Mouse (Mus musculus): ENCODE measurements around the gene Cyb561.

Gene Cyb561

DNA sequence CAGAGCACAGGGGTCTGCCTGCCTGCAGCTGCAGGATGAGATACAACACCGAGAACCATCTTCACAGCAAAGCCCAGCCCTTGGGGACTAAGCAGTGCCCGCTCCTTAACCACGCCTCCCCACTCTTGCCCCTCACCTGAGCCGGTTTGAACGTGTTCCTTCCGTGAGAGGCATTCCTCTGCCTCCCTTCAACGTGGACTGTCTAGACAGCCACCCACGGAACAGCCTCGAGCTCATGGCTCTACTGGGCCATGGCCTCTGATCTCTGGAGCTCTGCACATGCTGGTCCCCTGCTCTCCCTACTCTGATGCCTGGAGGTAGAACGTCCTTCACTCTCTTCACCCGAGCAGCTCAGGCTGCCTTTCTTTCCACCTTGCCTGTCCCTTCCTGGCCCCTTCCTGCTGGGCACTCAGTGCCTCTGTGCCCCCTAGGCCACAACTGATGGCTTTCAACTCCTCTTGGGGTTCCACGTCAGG is at the start of gene Cyb561:
TSS of gene Cyb561 (minus strand) at position 426 of the 476 bp plus-strand sequence.
- DNase-seq: no peak

GRCm38 (mm10) chr11:106001718-106002117 is 48.6 kb upstream of the Cyb561 start:
- DNase-seq: peak; percentile 34 to 39

DNA sequence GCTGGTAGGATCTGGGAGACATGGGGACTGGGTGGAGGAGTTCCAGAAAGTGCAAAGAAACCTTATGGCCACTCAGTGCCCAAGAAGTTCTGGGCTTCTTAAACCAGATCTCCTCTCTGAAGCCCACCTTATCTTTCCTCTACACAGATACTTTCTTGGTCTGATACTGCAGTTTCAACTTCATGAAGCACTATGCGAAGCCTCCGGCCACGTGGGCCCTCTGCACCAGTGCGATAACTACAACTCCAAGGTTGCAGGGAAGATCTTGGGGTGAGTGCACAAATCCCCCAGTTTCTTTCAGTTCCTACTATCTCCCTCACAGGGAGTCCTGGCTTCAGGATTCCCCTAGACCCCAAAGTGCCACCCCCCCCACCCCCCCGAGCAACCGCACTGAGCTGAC is 46.9 kb upstream of the Cyb561 start:
- DNase-seq: no peak

GRCm38 (mm10) chr11:105994375-105994774 is 41.2 kb upstream of the Cyb561 start, which contains the start of gene Ace3:
Gene Ace3, plus strand, starts transcription at chr11:105994675.
- DNase-seq: no peak

- peak; percentile 39 to 53 for DNase-seq
Observed at GRCm38 (mm10) chr11:105990231-105990630, 37.1 kb upstream of the Cyb561 start.

DNA sequence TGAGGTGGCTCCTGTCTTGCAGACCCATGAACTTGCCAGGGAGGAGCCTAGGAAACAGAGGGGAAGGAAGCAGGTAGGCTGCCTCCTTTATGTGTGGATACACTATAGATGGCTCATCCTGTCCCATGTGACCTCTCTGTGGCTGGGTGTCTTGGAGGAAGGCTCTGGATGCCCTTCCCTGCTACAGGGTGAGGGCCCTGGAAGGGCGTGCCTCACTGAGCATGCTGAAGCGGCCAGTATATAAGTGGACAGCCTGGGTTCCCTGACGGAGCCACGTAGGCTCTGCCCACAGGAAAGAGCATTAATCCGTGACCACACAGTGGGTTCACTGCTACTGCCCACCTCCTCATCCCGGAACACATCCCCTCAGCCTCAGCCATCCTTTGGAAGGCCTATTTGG is 36.3 kb upstream of the Cyb561 start:
- DNase-seq: no peak

DNA sequence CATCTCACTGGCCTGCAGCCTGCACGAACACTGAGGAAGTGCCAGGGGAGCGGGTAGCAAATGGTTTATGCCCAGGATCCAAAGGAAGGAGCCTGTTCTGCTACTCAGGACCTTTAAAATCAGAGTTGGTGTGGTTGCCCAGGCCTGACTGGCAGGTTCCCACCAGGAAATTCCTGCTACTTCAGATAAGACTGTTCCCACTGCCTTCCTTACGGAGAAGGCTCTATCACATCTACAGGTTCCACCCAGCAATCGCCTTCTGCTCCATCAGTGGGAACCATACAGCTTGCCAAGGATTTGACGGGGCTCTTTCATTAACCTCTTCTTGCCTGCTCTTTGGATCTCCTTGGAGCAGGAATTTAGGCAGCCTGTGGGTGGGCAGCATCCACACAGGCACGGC is 34.3 kb upstream of the Cyb561 start:
- no peak for DNase-seq

- no peak for DNase-seq
Observed at GRCm38 (mm10) chr11:105984452-105984851, 31.3 kb upstream of the Cyb561 start.

GRCm38 (mm10) chr11:105978634-105979033 is 25.5 kb upstream of the Cyb561 start:
- DNase-seq: no peak

DNA sequence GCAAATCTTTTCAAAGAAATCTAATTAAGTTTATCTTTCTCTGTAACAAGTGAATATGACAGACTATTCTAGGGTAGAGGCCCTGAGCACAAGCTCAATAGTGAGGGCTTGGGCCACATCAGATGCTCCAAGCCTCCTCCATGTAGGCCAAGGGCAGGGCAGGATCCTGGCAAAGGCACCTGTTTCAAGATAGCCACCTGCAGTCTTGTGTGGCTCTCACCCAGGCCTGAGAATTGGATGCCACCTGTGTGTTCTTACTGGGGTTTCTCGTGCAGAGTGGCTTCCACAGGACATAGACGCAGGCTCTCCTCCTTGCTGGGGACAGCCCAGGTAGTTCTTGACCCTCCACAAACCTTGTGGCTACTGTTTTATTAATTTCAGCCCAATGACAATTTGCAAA is 25.1 kb upstream of the Cyb561 start:
- no peak for DNase-seq

DNA sequence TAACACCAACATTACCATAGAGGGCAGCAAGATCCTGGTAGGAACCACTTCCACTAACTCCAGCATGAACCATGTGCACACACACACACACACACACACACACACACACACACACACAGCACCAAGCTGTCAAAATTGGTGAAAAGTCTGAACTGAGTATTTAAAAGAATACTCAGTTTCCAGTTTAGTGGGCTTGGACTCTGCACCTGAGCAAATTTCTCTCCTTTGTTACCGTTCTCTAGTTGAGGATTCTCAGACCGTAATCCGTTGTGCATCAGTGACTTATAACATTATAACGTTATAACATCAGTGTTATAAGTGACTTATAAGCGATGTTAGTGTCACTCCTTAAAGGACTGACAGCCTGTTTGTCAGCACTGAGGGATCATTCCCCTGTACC is 22.5 kb upstream of the Cyb561 start:
- peak in 1 of 2 experiments; percentile 31 for DNase-seq

GRCm38 (mm10) chr11:105975050-105975449 is 21.9 kb upstream of the Cyb561 start:
- peak; percentile 21 to 25 for DNase-seq

- peak; percentile 81 to 83 for DNase-seq
Observed at GRCm38 (mm10) chr11:105974593-105974992, 21.5 kb upstream of the Cyb561 start.

- peak; percentile 55 to 74 for DNase-seq
Observed at GRCm38 (mm10) chr11:105969516-105969915, 16.4 kb upstream of the Cyb561 start.

DNA sequence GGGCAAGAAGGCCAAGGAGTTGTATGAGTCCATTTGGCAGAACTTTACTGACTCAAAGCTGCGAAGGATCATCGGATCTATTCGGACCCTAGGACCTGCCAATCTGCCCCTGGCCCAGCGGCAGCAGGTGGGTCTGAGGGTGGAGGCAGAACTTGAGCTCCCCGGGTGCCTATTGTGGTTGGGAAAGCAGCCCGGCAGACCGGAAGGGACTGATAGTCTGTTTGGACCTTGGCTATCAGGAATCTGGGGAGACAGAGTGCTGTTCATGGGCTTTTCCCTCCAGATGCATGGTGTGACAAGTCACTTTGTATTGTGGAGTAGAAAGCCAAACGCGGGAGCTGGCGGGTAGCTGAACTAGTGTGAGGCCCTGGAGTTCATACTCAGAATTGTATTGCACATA is 15.8 kb upstream of the Cyb561 start:
- DNase-seq: no peak

DNA sequence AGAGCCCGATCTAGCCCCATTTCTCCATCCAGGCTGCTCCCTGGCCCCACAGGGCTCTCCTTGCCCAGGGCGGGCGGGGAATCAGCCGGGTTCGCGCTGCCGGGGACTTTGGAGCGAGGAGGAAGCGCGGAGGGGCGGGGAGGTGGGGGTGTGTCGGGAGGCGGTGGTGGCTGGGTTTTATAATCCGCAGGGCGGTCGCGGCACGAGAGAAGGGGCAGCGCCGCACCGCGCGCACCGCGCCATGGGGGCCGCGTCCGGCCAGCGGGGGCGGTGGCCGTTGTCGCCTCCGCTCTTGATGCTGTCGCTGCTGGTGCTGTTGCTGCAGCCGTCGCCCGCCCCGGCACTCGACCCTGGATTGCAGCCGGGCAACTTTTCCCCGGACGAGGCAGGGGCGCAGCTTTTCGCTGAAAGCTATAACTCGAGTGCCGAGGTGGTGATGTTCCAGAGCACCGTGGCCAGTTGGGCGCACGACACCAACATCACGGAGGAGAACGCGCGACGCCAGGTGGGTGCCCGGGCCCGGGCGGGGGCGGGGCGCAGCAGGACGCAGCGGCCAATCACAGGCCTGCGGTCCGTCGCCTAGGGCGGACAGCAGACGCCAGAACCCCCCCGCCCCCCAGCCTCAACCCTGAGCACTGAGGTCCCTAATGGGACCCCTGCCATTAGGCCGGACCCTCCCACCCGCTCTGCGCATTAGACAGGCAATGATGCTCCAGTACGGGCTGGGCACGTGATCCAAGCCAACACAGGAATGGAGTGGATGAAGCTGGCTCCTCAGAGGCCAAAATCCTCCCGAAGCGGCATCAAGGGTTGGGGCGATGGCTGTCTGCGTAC is 14.8 kb upstream of the Cyb561 start, which contains the start of gene Ace:
TSS of gene Ace (plus strand) at position 205 of the 834 bp plus-strand sequence.
- peak in 1 of 2 experiments; percentile 47 for DNase-seq

- no peak for DNase-seq
Observed at GRCm38 (mm10) chr11:105966288-105966687, 13.2 kb upstream of the Cyb561 start.

DNA sequence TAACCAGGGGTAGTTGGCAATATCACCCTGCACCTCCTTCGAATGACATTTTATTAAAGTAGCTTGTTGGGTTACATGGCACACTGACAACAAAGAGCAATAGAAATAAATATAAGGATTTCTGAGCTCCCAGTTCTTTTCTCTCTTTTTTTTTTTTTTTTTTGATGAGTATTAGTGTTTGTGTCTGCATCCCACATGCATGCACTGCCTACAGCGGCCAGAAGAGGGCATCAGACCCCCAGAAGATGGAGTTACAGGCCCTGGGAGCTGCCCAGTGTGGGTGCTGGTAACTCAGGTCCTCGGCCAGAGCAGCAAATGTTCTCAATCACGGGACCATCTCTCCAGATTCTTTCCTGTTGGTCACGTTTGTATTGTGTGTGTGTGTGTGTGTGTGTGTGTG is 11.6 kb upstream of the Cyb561 start:
- no peak for DNase-seq

DNA sequence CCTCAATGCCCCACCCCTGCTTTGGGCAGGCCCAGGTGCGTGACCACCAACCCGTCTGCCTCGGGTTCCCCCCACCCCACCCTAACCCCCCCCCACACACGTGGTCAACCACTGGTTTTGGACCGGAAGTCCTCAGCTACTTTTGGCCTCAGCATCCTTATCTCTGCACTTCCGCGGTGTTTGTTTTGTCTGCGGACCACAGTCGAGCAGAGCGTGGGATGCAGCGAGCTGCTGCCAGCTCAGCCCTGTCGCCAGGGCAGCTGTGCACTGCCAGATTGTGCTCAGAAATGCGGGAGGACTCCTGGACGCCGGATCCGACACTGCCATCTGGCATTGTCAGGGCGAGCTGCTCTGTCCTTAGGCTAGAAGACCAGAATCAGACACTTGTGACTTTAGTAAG is 6.2 kb upstream of the Cyb561 start:
- no peak for DNase-seq

- DNase-seq: no peak
Observed at GRCm38 (mm10) chr11:105958566-105958965, 5.4 kb upstream of the Cyb561 start.

GRCm38 (mm10) chr11:105957501-105957900 is 4.4 kb upstream of the Cyb561 start:
- no peak for DNase-seq

- DNase-seq: no peak
Observed at GRCm38 (mm10) chr11:105955815-105956430, 2.8 kb upstream of the Cyb561 start.

- no peak for DNase-seq
Observed at GRCm38 (mm10) chr11:105953402-105953801, 266 bp upstream of the Cyb561 start.

GRCm38 (mm10) chr11:105952111-105952510 is 1.0 kb downstream of the Cyb561 start:
- peak; percentile 34 to 42 for DNase-seq
